Mouse (Mus musculus) liver, embryonic 15.5 days (tissue): ENCODE results near the gene Gm19935. TPM values are rescaled to one million over a fixed set of nuclear protein-coding genes. Genes with fewer than 3 reads are reported as not detected.

Source experiments
- ATAC-seq: fragments of 200-750 bp; cut with Nextera tagmentation; 2 replicates; pipeline ENCODE4 v1.8.0; 2017; ENCODE audit warnings: moderate number of reproducible peaks, mild to moderate bottlenecking, moderate library complexity; ENCODE audit not compliant: insufficient read depth
- H3K27ac ChIP-seq: fragments of 300-500 bp; sonication (generic); replicated peaks from 2 replicates; pipeline ENCODE4 v1.5.1; 2015; ENCODE audit warnings: mild to moderate bottlenecking, inconsistent platforms
- H3K27me3 ChIP-seq: fragments of 300-500 bp; sonication (generic); 2 replicates; pipeline ENCODE4 v1.6.1; 2015; ENCODE audit warnings: mild to moderate bottlenecking, inconsistent platforms
- H3K36me3 ChIP-seq: fragments of 300-500 bp; sonication (generic); replicated peaks from 2 replicates; pipeline ENCODE4 v1.6.1; 2015; ENCODE audit warnings: moderate library complexity, mild to moderate bottlenecking, inconsistent platforms
- H3K4me1 ChIP-seq: fragments of 300-500 bp; sonication (generic); replicated peaks from 2 replicates; pipeline ENCODE4 v1.6.1; 2015; ENCODE audit warnings: inconsistent platforms
- H3K4me2 ChIP-seq: fragments of 300-500 bp; sonication (generic); 2 replicates; pipeline ENCODE4 v1.6.1; 2015; ENCODE audit warnings: moderate library complexity, mild to moderate bottlenecking, inconsistent platforms
- H3K4me3 ChIP-seq: fragments of 300-500 bp; sonication (generic); replicated peaks from 2 replicates; pipeline ENCODE4 v1.5.1; 2015; ENCODE audit warnings: mild to moderate bottlenecking, inconsistent platforms
- H3K9ac ChIP-seq: fragments of 300-500 bp; sonication (generic); 2 replicates; pipeline ENCODE4 v1.6.1; 2015; ENCODE audit warnings: moderate library complexity, mild to moderate bottlenecking, inconsistent platforms
- H3K9me3 ChIP-seq: fragments of 300-500 bp; sonication (generic); replicated peaks from 2 replicates; pipeline ENCODE4 v1.6.1; 2016; ENCODE audit warnings: inconsistent platforms
- WGBS: fragments of 180-500 bp; shearing (Covaris S2); methylation state at CpG from one replicate; pipeline ENCODE4 v1.1.7; 2015; ENCODE audit warnings: mixed read lengths; ENCODE audit not compliant: insufficient replicate concordance; 5-methylcytosine and 5-hydroxymethylcytosine counted together
- polyA plus RNA-seq: library from polyadenylated mRNA; unstranded; fragments of >200 nt; fragmentation: Nextera tagmentation; extraction: Ambion mirVana; gene quantifications from 2 replicates; pipeline ENCODE4 v1.2.1, GENCODE M21; 2015

Gm19935 gene
- not detected in 2 replicates for polyA plus RNA-seq

DNA sequence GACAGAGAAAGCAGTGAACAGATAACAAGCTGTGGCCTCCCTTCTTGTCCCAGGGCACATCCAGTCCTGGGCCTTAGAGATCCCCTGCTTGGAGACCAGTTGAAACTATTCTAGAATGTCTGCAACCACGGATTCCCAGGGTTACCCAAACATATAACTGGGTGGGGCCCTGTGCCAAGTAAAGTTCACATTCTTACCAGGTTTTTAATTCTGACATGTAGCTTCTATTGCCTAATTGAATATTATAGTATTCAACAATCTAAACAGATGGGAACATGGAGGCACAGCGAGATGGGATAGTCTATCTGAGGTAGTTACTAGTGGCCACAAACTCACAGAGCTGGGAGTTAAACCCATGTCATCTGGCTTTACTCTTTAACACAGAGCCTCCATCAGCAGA, at the start of gene Gm19935:
Gene Gm19935, minus strand, starts transcription at position 101 of the 400 bp plus-strand sequence.
- Histone ChIP-seq H3K4me3 (no peak within 1 kb of the TSS), H3K9ac (no peak within 1 kb of the TSS), H3K36me3 (no peaks in the 10 kb centered on the region), H3K4me2 (no peak within 1 kb of the TSS), H3K27ac (no peak within 1 kb of the TSS), H3K9me3 (no peaks in the 10 kb centered on the region), H3K27me3 (no peaks in the 10 kb centered on the region), H3K4me1 (no peaks in the 10 kb centered on the region)
- no peak for ATAC-seq
- WGBS: 58% methylated on average over 2 of the region's 2 CpGs

GRCm38 (mm10) chr8:90862038-90862437, 44.8 kb upstream of the Gm19935 start:
- Histone ChIP-seq H3K9me3 (no peaks in the 10 kb centered on the region), H3K27ac (no peak overlapping the region), H3K27me3 (no peaks in the 10 kb centered on the region), H3K4me3 (no peak overlapping the region), H3K36me3 (no peaks in the 10 kb centered on the region), H3K4me2 (0 out of 2 replicates have a peak overlapping the region, but pooled peaks have one; percentile 7), H3K9ac (no peak overlapping the region), H3K4me1 (peaks cover 12% of the 10 kb centered on the region)
- WGBS: 22% methylated on average over 9 of the region's 9 CpGs
- no peak for ATAC-seq

- no peaks in the 10 kb centered on the region for H3K36me3 ChIP-seq
- no peak overlapping the region for H3K27ac ChIP-seq
- ATAC-seq: no peak
- no peaks in the 10 kb centered on the region for H3K27me3 ChIP-seq
- H3K4me3 ChIP-seq: no peak overlapping the region
- H3K9ac ChIP-seq: no peak overlapping the region
- no peaks in the 10 kb centered on the region for H3K9me3 ChIP-seq
- peaks cover 12% of the 10 kb centered on the region for H3K4me1 ChIP-seq
- 19% methylated on average over 9 of the region's 9 CpGs for WGBS
- H3K4me2 ChIP-seq: no peak overlapping the region
Measured at GRCm38 (mm10) chr8:90861266-90861944, 44.2 kb upstream of the Gm19935 start.

DNA sequence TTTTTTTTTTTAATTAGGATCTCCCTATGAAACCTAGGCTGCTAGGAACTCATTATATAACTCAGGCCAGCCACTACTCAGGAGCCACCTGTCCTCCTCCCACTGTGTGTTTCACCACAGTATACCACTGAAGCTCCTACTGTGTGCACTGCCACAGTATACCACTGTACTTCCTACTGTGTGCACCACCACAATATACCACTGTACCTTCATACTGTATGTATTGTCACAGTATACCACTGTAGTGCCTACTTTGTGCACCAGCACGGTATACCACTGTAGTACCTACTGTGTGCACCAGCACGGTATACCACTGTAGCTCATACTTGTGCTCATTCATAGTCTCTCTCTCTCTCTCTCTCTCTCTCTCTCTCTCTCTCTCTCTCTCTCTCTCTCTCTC, 40.9 kb upstream of the Gm19935 start:
- WGBS: 73% methylated on average over 2 of the region's 2 CpGs
- H3K4me1 ChIP-seq: peaks cover 17% of the 10 kb centered on the region
- no peak overlapping the region for H3K4me3 ChIP-seq
- H3K27ac ChIP-seq: no peak overlapping the region
- no peaks in the 10 kb centered on the region for H3K9me3 ChIP-seq
- ATAC-seq: no peak
- no peaks in the 10 kb centered on the region for H3K36me3 ChIP-seq
- no peaks in the 10 kb centered on the region for H3K27me3 ChIP-seq
- no peak overlapping the region for H3K4me2 ChIP-seq
- no peak overlapping the region for H3K9ac ChIP-seq

- WGBS: 22% methylated on average over 1 of the region's 1 CpGs
- Histone ChIP-seq H3K9ac (no peak overlapping the region), H3K27ac (no peak overlapping the region), H3K36me3 (no peaks in the 10 kb centered on the region), H3K9me3 (no peaks in the 10 kb centered on the region), H3K4me2 (no peak overlapping the region), H3K27me3 (no peaks in the 10 kb centered on the region), H3K4me3 (no peak overlapping the region), H3K4me1 (peaks cover 13% of the 10 kb centered on the region)
- no peak for ATAC-seq
Measured at GRCm38 (mm10) chr8:90856952-90857351, 39.8 kb upstream of the Gm19935 start.

GRCm38 (mm10) chr8:90856171-90856570, 39.0 kb upstream of the Gm19935 start:
- 0 out of 2 replicates have a peak, but pooled peaks cover 6% of the 10 kb centered on the region for H3K4me1 ChIP-seq
- 61% methylated on average over 3 of the region's 3 CpGs for WGBS
- ATAC-seq: no peak
- no peak overlapping the region for H3K27ac ChIP-seq
- H3K9me3 ChIP-seq: no peaks in the 10 kb centered on the region
- H3K27me3 ChIP-seq: no peaks in the 10 kb centered on the region
- no peak overlapping the region for H3K4me2 ChIP-seq
- H3K36me3 ChIP-seq: no peaks in the 10 kb centered on the region
- H3K9ac ChIP-seq: no peak overlapping the region
- no peak overlapping the region for H3K4me3 ChIP-seq

DNA sequence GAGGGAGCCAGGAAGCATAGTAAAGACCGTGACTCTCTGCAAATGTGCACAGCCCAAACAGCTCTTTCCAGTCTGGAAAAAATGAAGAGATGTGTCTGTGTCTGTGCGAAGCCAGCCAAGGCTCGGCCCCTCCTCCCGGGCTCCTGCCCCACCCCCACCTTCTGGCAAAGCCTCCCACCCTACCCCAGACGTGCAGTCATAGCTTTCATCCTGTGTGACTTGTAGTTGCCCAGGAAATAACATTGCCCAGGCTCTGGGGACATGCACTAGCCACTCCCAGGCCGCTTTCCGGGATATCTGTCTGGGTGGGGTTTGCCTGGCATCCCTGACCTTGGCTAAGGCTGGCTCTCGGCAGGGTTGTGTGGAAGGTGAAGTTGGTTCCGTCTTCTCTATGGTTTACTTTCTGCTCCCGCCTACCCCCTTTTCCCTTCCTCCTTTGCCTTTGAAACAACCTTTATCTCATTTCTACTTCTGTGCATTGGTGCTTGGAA, 37.5 kb upstream of the Gm19935 start:
- H3K4me3 ChIP-seq: no peak overlapping the region
- 23% methylated on average over 10 of the region's 10 CpGs for WGBS
- ATAC-seq: no peak
- H3K9ac ChIP-seq: no peak overlapping the region
- 0 out of 2 replicates have a peak overlapping the region, but pooled peaks have one; percentile 3 for H3K4me2 ChIP-seq
- H3K27ac ChIP-seq: no peak overlapping the region
- no peaks in the 10 kb centered on the region for H3K27me3 ChIP-seq
- no peaks in the 10 kb centered on the region for H3K36me3 ChIP-seq
- H3K4me1 ChIP-seq: 0 out of 2 replicates have a peak, but pooled peaks cover 5% of the 10 kb centered on the region
- no peaks in the 10 kb centered on the region for H3K9me3 ChIP-seq

GRCm38 (mm10) chr8:90853971-90854670, 36.9 kb upstream of the Gm19935 start:
- Histone ChIP-seq H3K4me2 (0 out of 2 replicates have a peak overlapping the region, but pooled peaks have one; percentile 3), H3K36me3 (no peaks in the 10 kb centered on the region), H3K4me1 (0 out of 2 replicates have a peak, but pooled peaks cover 5% of the 10 kb centered on the region), H3K27ac (no peak overlapping the region), H3K9ac (no peak overlapping the region), H3K27me3 (no peaks in the 10 kb centered on the region), H3K4me3 (no peak overlapping the region), H3K9me3 (no peaks in the 10 kb centered on the region)
- 63% methylated on average over 9 of the region's 9 CpGs for WGBS
- ATAC-seq: no peak

DNA sequence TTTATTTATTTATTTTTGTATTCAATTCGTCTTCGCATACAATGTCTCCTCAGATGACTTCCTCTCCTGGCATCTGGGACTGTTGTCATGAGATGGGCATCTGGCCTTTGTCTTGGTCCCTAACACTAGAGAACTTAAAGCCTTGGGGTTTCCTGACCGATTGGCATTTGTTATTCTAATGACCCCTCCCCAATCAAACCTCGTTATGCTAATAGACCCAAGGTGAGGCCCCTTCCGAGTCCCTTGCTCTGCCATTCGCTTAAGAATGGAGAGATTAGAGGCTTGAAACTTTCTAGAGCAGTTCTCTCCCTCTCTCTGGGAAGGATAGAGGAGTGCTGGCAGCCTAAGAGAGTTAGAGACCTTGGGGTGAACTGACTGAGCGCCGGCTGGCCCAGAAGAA, 34.4 kb upstream of the Gm19935 start:
- no peak overlapping the region for H3K27ac ChIP-seq
- no peak overlapping the region for H3K9ac ChIP-seq
- 61% methylated on average over 8 of the region's 8 CpGs for whole genome bisulfite sequencing
- no peaks in the 10 kb centered on the region for H3K36me3 ChIP-seq
- no peaks in the 10 kb centered on the region for H3K27me3 ChIP-seq
- no peak overlapping the region for H3K4me3 ChIP-seq
- 0 out of 2 replicates have a peak, but pooled peaks cover 5% of the 10 kb centered on the region for H3K4me1 ChIP-seq
- H3K4me2 ChIP-seq: no peak overlapping the region
- H3K9me3 ChIP-seq: no peaks in the 10 kb centered on the region
- no peak for ATAC-seq

- 0 out of 2 replicates have a peak, but pooled peaks cover 2% of the 10 kb centered on the region for H3K4me1 ChIP-seq
- no peak overlapping the region for H3K9ac ChIP-seq
- H3K27me3 ChIP-seq: no peaks in the 10 kb centered on the region
- no peak overlapping the region for H3K4me3 ChIP-seq
- H3K4me2 ChIP-seq: no peak overlapping the region
- no peak overlapping the region for H3K27ac ChIP-seq
- no peaks in the 10 kb centered on the region for H3K36me3 ChIP-seq
- no peaks in the 10 kb centered on the region for H3K9me3 ChIP-seq
- 68% methylated on average over 11 of the region's 11 CpGs for WGBS
- ATAC-seq: no peak
Measured at GRCm38 (mm10) chr8:90849462-90850050, 32.4 kb upstream of the Gm19935 start.

DNA sequence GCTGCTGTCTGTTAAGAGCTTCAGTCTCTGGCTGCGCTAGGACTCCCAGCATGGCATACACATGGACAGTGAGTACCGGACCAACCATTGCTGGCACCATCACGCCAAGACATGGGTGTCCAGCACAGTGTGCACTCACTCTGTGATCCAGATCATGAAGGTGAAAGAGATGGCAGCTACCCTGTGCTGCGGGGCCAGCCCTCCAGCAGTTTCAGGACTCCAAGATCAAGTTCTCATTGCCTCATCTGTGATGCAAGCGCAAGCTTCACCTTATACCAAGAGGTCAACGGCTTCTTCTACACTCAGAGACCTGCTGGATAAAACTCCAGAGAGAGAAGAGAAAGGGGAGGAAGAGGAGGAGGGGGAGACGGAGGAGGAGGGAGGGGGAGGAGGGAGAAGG, 30.8 kb upstream of the Gm19935 start:
- Histone ChIP-seq H3K27ac (no peak overlapping the region), H3K4me1 (no peaks in the 10 kb centered on the region), H3K27me3 (no peaks in the 10 kb centered on the region), H3K36me3 (no peaks in the 10 kb centered on the region), H3K4me3 (no peak overlapping the region), H3K9me3 (no peaks in the 10 kb centered on the region), H3K4me2 (no peak overlapping the region), H3K9ac (no peak overlapping the region)
- ATAC-seq: no peak
- WGBS: 70% methylated on average over 7 of the region's 7 CpGs
